Mouse (Mus musculus) kidney, adult 9 months (tissue): ENCODE measurements at regions not wholly inside any gene's neighbourhood (a gene's known extent, or its start where the extent isn't known, plus 50 kb on each side); places are given as distances from the start of the nearest gene placed in this dataset.

Source experiments
- DNase-seq: peaks from one replicate; pipeline ENCODE4 v3.0.0; 2022

- no peak for DNase-seq
Measured at GRCm38 (mm10) chr13:39950203-39950602, 411.0 kb downstream of the Ofcc1 start.

GRCm38 (mm10) chr13:39935216-39935615 lies 426.0 kb downstream of the Ofcc1 start:
- no peak for DNase-seq

DNA sequence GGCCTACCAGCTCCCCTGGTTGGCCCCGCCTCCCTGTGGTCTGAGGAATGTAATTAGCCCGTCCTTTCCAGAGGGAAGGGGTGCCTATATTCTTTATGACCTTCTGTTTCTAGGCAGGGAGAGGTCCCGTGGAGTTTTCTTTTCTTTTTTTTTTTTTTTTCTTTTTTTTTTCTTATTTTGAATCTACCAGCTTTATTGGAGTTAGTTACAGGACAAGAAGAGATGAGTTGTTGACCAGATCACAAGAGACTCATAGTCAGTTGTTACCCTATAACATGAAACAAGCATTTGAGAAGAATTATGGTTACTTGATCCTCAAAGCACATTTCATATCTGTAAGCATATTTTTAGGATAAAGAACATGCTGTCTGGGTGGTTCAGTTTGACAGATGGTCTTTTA lies 429.8 kb downstream of the Ofcc1 start:
- DNase-seq: no peak

DNA sequence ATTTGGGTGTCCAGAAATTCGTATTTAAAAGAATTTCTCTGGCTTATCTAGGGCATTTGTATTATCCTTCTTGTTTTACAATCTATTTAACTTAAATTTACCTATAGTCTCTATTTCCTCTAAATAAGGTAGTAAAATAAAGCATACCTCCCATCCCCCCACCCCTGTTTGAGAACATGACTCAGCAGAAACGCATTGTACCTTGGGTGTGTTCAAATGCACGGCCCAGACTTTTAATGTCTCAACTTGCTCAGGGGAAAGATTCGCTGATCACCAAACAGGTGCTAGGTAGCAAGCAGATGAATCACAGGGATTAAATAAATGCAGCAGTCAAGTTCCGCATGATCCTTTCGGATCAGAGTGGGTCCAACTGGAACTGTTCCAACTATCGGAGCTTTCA lies 432.7 kb downstream of the Ofcc1 start:
- DNase-seq: no peak

GRCm38 (mm10) chr13:39924366-39924765 lies 436.9 kb downstream of the Ofcc1 start:
- no peak for DNase-seq

DNA sequence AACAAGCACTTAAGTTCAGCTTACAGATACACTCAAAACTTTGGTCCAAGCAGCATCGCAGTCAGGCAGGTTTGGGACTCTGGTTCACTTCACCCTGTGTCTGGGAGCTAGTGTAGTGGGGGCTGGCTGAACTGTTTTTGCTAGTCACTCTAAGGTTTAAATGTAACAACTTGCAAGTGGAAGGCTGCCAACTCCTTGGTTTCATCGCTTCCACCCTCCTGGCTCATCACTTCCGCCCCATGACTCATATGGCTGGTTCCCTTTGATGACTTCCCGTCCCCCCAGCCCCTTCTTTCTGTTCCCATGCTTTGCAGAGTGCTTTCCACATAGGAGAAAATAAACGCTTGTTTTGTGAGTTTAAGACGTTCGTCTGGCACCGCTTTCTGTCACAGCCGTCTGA lies 438.1 kb downstream of the Ofcc1 start:
- DNase-seq: peak; percentile 0

DNA sequence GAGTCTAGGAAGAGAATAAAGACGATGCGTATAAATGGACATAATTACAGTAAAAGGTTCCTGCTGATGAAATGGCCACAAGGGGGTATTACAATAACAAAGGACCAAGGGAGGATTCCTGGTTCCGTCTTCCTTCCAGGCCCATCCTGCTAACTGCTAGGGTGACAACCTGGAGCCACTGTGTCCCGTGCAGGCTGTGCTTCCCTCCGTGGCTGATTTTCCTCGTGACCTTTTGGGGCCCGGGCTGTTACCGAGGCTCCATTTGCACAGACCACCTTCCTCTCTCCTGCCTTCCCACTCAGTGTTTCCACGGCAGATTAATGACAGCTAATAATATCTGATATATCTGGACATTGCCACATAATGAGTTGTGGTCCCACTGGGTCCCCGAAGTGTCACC lies 453.5 kb downstream of the Ofcc1 start:
- no peak for DNase-seq

GRCm38 (mm10) chr13:39904264-39904663 lies 457.0 kb downstream of the Ofcc1 start:
- no peak for DNase-seq

- DNase-seq: no peak
Measured at GRCm38 (mm10) chr13:39903319-39903718, 457.9 kb downstream of the Ofcc1 start.

GRCm38 (mm10) chr13:39899332-39899731 lies 461.9 kb downstream of the Ofcc1 start:
- no peak for DNase-seq

- DNase-seq: no peak
Measured at GRCm38 (mm10) chr13:39898412-39898979, 462.8 kb downstream of the Ofcc1 start.

DNA sequence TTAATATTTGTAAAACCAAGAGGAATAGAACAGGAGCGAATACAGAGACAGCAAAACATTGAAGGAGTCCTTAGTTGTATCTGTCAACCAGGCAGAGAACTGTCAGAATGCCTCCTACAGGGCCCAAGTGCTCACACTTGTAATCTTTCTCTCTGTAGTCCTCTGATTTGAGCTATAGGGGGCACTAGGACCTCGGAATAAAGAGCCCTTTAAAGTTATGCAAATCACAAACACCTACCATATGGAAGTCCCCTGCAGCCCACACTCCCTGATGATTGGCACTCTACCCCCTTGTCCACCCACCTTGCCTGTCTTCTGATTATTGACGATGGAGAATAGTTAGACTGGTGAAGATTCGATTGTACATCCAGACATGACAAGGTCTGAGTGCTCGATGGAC lies 467.1 kb downstream of the Ofcc1 start:
- no peak for DNase-seq

DNA sequence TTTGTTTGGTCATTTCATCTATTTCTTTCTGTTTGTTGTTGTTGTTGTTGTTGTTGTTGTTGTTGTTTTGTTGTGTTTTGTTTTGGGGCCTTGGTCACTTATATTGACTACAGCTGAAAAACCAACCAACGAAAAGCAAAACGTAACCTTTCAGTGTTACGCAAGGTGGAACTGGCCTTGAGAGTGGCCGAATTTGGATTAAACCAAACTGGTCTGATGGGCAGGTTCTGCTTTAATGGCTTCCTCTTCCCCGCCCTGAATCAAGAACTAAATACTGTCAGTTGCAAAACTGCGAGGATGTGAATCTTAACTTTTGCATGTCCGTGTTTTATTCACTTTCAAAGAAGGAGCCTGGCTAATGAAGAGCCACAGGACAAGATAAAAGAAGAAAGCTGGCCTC lies 480.2 kb downstream of the Ofcc1 start:
- no peak for DNase-seq

- no peak for DNase-seq
Measured at GRCm38 (mm10) chr13:39880136-39880535, 481.1 kb downstream of the Ofcc1 start.

DNA sequence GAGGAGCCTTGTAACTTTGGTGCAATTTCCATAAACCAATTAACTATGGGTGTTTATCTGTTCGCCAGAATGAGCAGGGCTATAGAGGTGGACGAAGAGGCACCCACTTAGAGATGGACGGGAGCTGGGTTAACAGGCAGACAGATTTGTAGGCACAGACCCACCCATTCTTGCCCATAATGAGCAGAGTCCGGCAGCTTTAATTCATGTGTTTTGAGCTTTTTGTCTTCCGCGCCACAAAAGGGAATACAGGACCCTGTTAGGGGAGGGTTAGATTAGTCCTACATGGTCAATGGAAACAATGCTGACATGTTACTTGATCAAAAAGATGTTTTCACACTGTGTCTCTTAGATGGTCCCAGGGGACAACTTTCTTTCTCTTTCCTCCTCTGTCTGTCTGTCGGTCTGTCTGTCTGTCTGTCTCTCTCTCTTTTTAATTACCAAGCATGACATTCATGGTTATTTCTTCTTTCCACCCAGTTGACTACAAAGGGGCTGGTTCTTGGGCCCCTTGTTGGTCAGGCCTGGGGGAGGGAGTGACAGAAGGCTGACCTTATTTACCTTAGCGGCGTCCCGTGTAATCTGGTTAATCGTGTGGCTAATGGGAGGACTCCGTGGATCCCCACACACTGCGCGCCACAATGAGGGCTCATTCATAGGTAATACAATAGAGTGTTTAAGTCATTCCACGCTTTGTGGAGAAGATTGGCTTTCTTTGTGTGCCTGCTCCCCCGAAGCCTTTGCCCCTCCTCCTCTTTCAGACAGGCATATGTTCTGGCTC lies 483.7 kb downstream of the Ofcc1 start:
- DNase-seq: no peak

DNA sequence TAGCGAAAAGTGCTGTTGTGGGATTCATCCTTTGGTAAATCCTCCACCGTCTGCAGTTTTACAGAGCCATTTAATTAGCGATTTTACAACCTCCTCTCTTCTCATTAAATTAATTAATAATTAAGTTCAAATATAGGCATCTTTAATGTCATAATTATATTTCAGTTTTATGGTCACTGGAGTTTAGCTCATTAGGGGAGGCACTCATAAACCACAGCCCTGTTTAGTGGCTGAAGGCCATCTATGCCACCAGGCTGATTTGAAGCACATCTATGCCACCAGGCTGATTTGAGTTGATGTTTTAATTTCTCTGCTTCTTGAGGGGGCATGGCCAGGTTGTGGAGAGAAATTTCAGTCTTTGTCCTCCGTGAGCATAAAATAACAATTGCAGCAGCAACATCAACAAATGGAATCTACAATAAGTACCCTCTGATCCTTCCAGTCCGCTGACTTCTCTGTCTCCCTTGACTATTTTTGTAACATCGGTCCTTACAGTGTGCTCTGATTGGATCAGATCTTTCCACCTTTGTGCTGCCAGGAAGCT lies 508.9 kb downstream of the Ofcc1 start:
- no peak for DNase-seq

DNA sequence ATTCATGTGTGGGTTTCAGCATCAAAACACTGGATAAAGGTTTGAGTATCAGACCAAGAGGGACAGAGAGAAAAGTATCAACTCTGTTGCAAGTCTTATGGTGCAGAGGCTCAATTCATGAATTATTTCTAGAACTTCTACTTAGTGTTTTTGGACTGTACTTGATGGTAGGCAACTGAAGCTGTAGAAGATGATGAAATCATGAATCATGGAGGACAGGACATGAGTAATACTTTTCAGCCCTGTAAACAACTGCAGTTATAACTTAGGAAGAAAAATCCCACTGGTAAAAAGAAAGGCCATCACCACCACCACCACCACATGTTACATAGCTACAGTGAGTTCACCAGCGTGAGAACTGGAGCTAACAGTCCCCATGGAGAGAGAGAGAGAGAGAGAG lies 511.9 kb downstream of the Ofcc1 start:
- DNase-seq: no peak

DNA sequence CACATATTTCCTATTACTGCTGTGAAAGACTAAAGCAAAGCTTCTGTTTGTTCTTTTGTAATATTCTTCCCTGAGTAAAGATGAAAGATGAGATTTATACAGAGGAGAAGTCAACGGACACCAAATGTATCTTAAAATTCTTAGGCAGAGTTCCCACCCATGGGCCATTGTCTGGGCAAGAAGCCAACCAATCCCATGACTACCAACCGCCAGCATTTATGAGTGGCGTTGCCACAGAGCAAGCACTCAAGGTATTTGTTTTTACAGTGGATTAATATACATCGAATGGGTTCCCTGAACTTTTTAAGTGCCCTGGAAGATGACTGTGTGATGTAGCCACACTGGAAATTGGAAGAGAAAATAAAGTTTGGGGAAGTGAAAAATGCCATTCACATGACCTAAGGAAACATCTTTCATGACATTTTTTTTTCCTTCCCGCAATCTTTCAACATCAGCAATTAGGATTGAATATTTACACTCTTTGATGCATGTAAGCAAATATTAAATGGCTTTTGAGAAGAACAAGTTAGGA lies 525.1 kb downstream of the Ofcc1 start:
- DNase-seq: no peak

DNA sequence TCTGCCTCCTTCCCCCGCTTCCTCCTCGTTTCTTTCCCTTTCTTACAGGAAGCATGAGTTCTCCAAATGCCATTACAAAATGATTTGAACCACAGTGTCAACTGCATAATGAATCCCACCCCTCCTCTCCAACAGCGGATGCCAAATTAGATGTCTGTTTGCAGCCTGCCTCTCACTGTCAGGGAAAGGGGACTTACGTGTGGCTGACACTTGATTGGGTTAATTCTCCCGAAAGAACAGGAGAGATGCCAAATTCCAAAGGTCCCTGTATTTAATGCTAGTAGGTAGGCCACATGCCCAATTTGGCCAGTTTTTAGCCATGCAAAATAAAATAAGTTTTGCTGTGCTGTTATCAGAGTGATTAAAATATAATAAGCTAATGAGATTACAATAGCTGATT lies 525.9 kb downstream of the Ofcc1 start:
- peak; percentile 1 for DNase-seq

DNA sequence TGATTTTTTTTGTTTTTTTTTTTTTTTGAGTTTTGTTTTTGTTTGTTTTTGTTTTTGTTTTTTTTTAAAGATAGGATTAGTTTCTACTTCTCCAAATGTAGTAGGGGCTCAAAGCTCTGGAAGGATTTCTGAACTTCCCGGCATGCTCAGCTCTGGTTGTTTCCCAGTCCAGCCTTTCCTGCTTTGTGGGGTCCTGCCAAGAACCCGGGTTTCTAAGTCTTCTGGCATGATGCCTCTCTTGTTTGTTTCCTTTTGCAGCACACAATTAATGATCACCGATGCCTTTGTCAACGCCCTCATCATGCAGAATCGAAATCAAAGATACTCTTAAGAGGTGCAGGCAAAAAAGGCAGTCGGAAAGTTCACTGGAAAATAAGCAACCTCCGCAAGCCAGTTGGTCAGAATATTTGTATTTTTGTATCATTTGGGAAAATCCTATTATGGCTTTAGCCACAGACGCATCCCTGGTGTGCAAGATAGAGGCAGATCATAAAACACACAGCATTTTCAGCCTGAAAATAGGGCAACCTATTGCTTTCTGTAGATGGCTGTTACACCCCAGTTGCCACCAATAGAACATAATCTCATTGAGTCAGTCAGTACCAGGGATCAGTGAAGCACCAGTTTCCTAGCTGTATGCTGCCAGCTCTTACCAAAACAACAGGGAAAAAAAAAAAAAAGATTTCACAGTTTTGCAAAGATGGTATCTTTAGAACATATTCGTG lies 526.6 kb downstream of the Ofcc1 start:
- DNase-seq: no peak

DNA sequence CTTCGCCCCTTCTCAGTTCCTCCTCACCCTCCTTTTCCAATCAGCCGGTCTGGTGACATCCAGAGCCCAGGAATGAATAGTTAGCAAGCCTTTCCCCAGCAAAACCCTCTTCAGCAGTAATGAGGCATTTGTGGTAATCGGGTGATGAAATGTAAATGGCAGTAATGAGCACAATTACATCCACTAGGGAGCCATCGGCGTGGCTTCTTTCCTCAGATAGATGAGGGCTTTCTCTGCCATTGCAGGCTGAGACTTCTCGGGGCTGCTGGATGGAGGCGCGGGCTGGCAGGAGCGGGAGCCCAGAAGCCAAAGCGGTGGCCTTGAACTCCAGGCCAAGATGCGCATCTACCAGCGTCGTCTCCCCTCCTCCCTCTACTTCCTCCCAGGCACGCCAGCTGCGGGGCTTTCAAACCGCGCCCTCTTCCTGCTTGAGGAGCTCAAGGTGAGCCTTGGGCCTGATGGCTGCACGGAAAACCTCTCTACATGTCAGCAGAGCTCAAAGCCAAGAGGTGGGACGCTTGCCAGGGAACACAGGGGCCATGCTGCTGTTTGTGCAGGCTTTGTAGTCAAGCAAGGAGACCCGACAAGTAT lies 537.2 kb downstream of the Ofcc1 start:
- no peak for DNase-seq

DNA sequence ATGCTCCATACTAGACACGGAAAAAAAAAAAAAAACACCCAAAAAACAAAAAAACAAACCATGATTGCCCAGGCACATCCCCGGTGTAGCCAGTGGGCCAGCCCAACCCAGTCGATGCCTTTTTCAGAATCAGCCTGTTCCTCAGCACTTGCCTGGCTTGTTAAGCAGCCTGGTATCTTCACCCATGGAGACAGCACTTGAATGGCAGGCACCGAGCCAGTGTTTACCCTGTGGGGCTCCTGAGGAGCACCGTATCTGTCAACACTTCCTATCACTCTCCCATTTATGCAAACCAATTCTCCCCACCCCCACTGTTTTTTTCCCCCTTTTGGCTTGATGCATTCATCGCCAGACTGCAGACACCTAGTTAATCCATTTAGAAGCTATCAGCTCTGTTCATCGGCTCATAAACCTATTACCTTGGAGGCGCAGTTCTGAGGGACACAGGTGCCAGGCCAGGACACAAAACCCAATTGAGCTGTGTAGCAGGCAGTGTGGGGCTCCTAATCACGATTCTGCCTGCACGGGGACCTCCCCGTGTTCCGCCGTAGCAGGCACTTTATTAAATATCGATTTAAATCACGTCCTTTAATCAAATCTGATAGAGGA lies 537.8 kb downstream of the Ofcc1 start:
- DNase-seq: no peak

DNA sequence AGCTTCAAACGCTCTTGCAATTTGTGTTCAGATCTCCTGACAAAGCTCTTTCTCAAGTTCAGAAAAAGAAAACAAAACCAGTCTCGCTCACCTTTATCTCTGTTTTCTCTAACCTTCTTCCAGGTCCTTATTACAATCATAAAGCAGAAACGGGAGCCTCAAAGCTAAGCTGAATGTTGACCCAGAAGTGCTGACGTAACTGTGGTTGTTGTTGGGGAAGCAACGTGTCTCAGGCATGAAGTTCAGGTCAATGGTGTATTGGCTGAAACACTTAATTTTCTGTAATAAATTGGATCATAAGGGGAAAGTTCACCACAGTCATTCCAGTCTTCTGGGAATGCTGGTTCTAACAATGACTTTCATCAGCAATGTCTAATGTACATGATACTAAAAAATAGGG lies 586.7 kb downstream of the Ofcc1 start:
- DNase-seq: no peak
